Mouse (Mus musculus) gastrocnemius, adult 2 months (tissue): Measurements from ENCODE around the gene Aif1. TPM values are rescaled to one million over a fixed set of nuclear protein-coding genes. Genes with fewer than 3 reads are reported as not detected.

Source experiments
- DNase-seq: peaks from one replicate; pipeline ENCODE4 v3.0.0; 2022
- H3K27ac ChIP-seq: fragments of 200-600 bp; 2 replicates; pipeline ENCODE4 v1.8.1; 2022; ENCODE audit warnings: mild to moderate bottlenecking
- H3K4me3 ChIP-seq: fragments of 200-600 bp; 2 replicates; pipeline ENCODE4 v1.8.1; 2022; ENCODE audit warnings: mild to moderate bottlenecking, moderate library complexity
- CTCF ChIP-seq: fragments of 200-600 bp; IDR thresholded peaks from 2 replicates; pipeline ENCODE4 v1.8.1; 2022; ENCODE audit warnings: antibody characterized with exemption, mild to moderate bottlenecking, moderate library complexity
- intact Hi-C: fragments of 180-260 bp; cut with DNase I; formaldehyde crosslinking; loops from one replicate; pipeline ENCODE4 v1.15.1; 2025
- long read RNA-seq, 2 experiments: library from polyadenylated mRNA; stranded (forward); transcript quantifications; one replicate each; pipeline ENCODE4 v2.0.0; 2021
- total RNA-seq, 2 experiments: library from RNA; stranded (reverse); gene quantifications; 2 replicates each; pipeline ENCODE4 v1.2.3; 2021

Gene Aif1
- total RNA-seq, result under 1 TPM in 1 of 2 experiments, not detected in 1; 0.75 TPM
- long read RNA-seq, experiment 1, result 0 reads
- long read RNA-seq, experiment 2, result 0 reads

DNA sequence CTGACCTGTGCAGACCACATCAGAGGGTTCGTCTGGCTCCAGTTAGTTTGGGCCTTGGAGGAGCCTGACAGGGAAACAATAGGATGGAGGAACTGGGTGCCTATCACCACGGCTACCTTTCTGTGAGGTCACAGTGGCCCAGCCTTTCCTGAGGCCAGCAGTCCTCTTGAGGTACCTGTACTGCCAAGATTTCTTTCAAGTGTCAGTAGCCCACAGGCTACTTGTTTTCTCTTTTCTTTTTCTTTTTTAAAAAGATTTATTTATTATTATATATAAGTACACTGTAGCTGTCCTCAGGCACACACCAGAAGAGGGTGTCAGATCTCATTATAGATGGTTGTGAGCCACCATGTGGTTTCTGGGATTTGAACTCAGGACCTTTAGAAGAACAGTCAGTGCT is at the start of gene Aif1:
TSS of gene Aif1 (minus strand) at position 101 of the 400 bp plus-strand sequence.
- Histone ChIP-seq H3K4me3 (no peak within 1 kb of the TSS), H3K27ac (no peak within 1 kb of the TSS)
- TF ChIP-seq CTCF, result no peak
- DNase-seq, result no peak
- intact Hi-C loops, result no loop called here

DNA sequence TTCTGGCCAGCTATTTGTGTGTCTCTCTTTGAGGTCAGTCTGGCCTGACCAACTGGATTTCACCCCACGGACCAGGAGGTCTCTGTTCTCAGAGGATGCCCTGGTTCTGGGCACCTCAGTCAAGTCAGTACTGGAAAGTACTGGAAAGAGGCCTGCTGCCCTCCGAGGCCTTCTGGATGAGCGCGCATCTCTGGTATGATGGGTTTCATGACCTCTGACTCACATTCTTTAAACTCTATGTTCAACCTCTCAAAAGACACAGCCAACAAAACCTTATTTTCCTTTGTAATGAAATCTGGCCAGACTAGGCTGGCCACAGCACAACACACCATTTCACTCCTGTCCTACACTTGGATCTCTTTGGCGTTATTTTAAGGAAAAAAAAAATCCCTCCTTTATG is 49.6 kb upstream of the Aif1 start:
- intact Hi-C loops, result no loop called here
- no peak overlapping the region for H3K27ac ChIP-seq
- H3K4me3 ChIP-seq, result no peak overlapping the region
- no peak for DNase-seq
- TF ChIP-seq CTCF, result no peak

DNA sequence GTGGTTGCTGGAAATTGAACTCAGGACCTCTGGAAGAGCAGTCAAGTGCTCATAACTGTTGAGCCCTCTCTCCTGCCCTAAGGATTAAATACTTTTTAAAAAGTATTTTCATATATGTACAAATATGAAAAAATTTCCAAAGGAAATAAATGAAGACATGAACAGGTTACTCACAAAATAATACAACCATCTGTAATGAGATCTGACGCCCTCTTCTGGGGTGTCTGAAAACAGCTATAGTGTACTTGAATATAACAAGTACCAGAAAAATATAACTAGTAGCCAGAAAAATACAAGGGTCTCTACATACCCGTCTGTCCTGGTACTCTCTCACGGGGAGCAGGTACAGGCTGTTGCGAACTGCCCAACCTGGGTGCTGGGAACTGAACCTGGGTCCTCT is 48.8 kb upstream of the Aif1 start:
- no peak overlapping the region for H3K4me3 ChIP-seq
- no peak overlapping the region for H3K27ac ChIP-seq
- no peak for DNase-seq
- no peak for TF ChIP-seq CTCF
- intact Hi-C loops, result no loop called here

DNA sequence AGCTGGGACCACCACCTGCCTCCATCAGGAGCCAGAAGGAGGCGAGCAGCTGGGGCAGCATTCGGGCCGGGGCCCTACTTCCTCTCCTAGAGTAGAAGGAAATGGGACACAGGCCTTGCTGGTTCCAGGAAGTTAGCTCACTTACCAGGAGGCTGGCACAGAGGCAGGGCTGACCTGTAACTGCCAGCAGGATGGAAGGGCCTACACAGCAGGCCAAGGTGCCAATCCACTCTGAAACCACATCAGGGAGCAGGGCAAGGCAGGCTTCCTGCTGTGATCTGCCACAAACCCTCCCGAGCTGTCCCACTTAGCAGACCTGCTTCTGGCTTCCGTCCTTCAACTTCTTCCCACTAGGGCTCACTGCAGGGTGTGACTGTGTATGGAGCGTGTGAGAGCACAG is 46.4 kb upstream of the Aif1 start:
- intact Hi-C loops, result no loop called here
- no peak for TF ChIP-seq CTCF
- H3K27ac ChIP-seq, result peak overlapping the region; percentile 70

DNA sequence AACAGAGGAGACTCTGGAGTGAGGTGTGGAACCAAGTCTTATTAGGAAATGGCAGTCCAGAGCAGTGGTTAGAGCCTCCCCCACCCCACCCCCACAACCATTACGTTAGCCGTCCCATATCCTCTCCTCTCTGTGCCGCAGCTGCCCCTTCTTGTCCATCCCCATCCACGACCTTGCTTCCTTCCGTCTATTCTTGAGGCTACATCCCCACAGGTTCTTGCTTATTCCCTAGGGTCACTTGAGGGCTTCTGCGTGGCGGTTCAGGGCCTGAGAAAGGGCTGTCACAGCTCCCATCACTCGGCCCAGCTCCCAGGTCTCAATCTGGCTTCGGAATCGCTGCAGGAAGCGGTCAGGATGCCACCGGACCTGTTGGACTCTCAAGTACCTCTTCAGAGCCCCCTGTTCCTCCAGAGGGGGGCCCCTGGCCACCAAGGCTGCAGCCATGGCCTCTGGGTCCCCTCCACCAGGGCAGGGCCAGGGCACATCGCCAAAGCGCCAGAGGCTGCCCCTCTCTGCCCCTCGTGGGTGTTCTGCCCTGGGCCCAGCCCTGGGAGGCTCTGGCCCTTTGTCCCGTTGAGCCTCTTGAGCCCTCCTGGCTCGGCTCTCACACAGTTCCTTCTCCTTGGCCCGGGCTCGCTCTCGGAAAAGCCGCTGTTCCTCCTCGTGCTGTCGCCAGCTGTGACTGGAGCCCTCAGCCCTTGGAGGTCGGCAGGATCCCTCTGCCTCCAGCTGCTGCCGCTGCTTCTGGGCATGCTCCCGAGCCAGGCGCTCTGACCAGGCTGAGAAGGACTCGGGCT is 44.5 kb upstream of the Aif1 start, which contains the start of gene Gm16181:
TSS of gene Gm16181 (plus strand) at position 679 of the 797 bp plus-strand sequence.
- no peak for DNase-seq
- Histone ChIP-seq H3K4me3 (peak within 1 kb of the TSS; percentile 44), H3K27ac (peak within 1 kb of the TSS; percentile 80)
- intact Hi-C loops, result no loop called here
- no peak for TF ChIP-seq CTCF

More for the DNA sequence above, 46.4 kb upstream of the Aif1 start:
- H3K4me3 ChIP-seq, result peak overlapping the region; percentile 39
- DNase-seq, result peak; percentile 60

DNA sequence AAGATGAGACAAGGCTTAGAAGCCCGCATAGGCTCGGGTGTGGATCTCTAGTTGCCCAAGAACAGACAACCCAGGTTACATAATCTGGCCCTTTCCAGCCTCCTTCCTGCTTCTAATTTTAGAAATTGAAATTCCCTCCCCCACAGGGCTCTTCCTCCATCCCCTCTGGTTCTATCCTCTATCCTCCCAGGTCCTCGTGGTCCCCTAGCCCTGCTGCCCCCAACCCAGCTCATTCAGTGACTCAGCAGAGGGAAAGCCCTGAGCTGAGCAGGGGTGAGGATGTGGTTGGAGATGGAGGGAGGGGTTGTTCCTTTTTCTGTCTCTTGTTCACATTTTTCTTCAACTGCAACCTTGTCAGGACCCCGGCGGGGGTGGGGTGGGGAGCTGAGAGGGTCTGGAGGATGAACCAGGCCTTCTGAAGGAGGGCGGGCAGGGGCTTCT is 43.8 kb upstream of the Aif1 start:
- no peak for TF ChIP-seq CTCF
- H3K4me3 ChIP-seq, result peak overlapping the region; percentile 34; the same call in 1 of the 2 replicates
- intact Hi-C loops, result no loop called here
- no peak for DNase-seq
- peak overlapping the region; percentile 80 for H3K27ac ChIP-seq

DNA sequence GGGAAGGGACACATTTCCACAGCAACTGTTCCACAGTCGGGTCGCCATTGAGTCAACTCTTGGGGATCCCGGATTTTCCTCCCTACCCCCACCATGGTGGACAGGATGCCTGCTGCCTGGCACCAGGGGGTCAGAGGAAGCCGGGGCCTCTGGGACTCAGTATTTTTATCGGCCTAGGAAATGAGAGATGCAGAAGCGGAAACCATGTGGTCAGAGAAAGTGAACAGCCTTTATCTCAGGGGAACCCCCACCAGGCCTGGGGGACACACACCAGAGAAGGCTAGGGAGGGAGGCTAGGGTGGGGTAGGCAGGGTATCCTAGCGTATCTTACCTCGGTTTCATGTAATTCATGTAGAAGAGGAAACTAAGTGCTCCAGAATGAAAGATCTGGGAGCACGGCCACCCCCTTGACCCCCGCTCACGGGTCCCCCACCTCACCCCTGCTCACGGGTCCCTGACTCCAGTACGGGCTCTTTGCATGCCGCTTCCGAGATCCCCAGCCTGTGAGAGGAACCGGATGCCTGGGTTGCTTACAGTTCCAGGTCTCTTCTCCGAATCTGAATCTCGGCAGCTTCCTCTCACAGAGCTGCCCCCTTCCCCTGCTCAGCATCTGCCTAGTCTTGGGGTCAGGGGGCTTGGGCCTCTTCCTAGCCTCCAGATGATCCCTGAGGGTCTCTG is 42.8 kb upstream of the Aif1 start:
- peak overlapping the region; percentile 80 for H3K27ac ChIP-seq
- intact Hi-C loops, result no loop called here
- no peak for DNase-seq
- no peak for TF ChIP-seq CTCF
- H3K4me3 ChIP-seq, result peak overlapping the region; percentile 16

DNA sequence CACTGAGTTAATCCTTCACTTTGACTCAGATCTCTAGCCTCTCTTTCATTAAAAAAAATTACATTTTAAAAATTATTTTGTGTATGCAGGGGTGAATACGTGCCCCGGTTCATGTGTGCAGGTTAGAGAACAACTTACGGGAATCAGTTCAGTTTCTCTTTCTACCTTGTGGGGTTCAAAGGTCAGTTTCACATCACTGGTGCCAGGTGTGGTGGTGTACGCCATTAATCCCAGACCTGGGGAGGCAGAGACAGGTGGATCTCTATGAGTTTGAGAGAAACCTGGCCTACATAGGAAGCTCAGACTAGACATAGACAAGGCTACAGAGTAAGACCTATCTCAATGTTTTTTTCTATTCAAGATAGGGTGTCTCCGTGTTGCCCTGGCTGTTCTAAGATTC is 37.2 kb upstream of the Aif1 start:
- no peak overlapping the region for H3K27ac ChIP-seq
- H3K4me3 ChIP-seq, result no peak overlapping the region
- no peak for TF ChIP-seq CTCF
- no peak for DNase-seq
- intact Hi-C loops, result no loop called here

DNA sequence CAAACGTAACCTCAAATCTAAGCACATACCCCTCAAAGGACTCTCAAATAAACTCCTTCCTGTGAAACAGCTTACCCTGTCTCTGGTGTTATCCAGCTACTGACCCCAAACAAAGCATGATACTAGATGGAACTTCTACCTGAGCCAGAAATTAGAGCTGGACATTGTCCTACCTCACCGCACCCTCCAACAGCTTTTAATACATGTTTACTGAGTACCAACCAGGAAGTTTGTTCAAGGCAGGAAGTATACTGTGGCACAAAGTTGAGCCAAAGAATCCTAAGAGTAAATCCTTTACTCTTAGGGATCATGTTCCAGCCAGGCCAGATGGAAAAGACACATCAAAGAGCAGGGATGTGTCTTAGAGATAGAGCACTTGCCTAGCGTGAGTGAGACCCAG is 34.7 kb upstream of the Aif1 start:
- Histone ChIP-seq H3K27ac (no peak overlapping the region), H3K4me3 (no peak overlapping the region)
- no peak for TF ChIP-seq CTCF
- intact Hi-C loops, result no loop called here
- DNase-seq, result no peak

DNA sequence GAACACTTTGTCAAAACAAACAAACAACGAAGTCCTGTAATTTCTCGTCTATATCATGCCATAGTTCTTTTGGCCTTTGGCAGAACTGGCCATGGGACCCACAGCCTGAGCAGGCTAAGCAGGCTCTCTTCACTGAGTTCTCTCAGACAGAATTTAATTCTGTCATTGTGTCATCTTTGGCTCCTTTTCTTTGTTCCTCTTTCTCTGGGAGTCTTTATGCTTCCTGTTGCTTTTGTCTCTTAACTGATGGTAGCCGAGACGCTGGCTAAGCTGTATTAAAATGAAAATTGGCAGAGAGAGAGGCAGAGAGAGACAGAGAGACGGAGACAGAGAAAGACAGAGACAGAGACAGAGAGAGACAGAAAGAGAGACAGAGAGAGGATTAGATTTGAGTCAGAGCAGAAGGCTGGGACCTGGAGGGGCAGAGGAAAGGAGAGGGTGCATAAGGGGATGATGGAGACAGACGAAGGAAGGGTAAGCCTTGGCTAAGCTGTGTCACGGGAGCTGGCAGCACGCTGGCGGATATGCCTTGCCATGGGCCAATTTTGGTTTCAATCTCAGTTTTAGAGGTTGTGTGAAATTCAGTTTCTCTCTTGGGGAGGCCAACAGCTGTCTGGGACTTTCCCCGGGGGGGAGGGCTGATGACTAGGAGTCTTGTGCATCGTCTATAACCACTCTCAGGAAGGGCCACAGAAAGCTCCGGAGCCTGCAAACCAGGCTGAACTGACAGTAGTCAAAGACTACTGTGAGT is 34.1 kb upstream of the Aif1 start:
- H3K4me3 ChIP-seq, result no peak overlapping the region; the same call in 1 of the 2 replicates
- intact Hi-C loops, result no loop called here
- no peak for TF ChIP-seq CTCF
- H3K27ac ChIP-seq, result peak overlapping the region; percentile 28; the same call in 1 of the 2 replicates
- no peak for DNase-seq

DNA sequence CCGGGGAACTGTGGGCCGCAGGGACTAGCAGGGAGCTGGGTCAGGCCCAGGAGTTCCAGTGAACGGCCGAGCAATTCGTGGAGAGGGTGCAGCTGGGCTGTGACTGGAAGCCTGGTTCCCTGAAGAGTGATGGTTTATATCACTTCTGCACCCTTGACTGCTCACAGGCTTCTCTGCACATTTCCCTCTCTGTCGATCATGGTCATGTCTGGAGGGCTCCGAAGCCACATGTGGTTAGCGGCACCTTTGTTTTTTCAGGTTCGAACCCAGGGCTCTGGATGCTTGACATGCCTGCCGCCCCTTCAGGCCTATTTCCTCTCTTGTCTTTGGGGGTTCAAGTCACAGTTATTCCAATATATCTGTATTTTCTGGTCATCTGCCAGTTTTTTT is 29.5 kb upstream of the Aif1 start:
- Histone ChIP-seq H3K4me3 (no peak overlapping the region), H3K27ac (no peak overlapping the region)
- intact Hi-C loops, result no loop called here
- no peak for TF ChIP-seq CTCF
- DNase-seq, result no peak

DNA sequence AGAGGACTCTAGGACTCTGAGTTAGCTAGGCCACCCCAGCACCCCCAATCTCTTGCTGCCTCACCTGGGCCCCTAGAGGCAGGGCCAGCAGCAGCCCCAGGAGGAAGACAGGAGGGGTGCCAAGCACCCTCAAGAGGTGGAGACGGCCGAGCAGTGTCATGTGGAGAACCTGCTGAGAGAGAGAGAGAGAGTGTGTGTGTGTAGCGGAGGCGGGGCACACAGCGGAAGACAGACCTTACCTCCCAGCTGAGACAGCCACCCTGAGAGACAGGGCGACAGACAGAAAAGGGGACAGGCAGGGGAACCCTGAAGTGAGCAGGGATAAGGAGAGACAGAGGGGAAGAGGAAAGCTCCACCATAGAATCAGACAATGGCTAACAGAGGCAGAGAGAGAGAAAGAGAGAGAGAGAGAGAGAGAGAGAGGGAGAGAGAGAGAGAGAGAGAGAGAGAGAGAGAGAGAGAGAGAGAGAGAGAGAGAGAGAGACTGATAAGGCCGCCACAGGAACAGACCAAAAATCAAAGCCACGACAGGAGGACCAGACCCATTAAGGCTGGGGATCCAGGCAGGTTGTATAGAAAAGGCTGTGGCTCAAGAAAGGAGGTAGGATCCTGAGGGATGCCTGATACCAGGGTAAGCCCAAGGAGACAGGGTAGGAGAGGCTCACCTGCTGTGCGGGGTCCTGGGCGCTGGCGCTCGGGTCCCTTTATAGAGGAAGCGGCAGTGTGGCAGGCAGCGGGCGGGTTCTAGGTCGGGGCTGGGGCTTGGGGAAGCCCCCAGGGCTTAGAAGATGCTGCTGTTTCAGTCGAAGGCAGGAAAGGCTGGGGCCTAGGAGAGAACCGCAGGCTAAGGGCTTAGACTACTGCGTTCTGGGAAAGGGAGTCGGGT is 28.9 kb upstream of the Aif1 start, which contains the start of gene Lta:
TSS of gene Lta (minus strand) at position 858 of the 886 bp plus-strand sequence.
- Histone ChIP-seq H3K4me3 (no peak within 1 kb of the TSS), H3K27ac (no peak within 1 kb of the TSS)
- no peak for TF ChIP-seq CTCF
- DNase-seq, result no peak
- intact Hi-C loops, result no loop called here
